Mouse (Mus musculus) B cell, adult 62 days (primary cell): ENCODE measurements around the gene Arid4a. TPM values are rescaled to one million over a fixed set of nuclear protein-coding genes. Genes with fewer than 3 reads are reported as not detected.

Source experiments
- total RNA-seq: library from RNA; stranded (reverse); gene quantifications from 4 replicates; pipeline ENCODE4 v1.2.4, GENCODE M21; 2023

Gene Arid4a
- total RNA-seq, result 72.6 to 77.4 TPM (median 73.5 TPM) in 4 replicates

GRCm38 (mm10) chr12:71015363-71016210 lies at the start of gene Arid4a:
Gene Arid4a, plus strand, starts transcription at chr12:71015990.

GRCm38 (mm10) chr12:70974441-70975266 lies 41.1 kb upstream of the Arid4a start, which contains the start of gene Psma3:
Gene Psma3, plus strand, starts transcription at chr12:70974621.

GRCm38 (mm10) chr12:71111331-71111730 lies 95.5 kb downstream of the Arid4a start, which contains the start of gene Tomm20l:
Gene Tomm20l, plus strand, starts transcription at chr12:71111428.

GRCm38 (mm10) chr12:71136130-71136973 lies 120.6 kb downstream of the Arid4a start, which contains the start of the genes Timm9 and 2700049A03Rik:
Gene Timm9, minus strand, starts transcription at chr12:71136684.
Gene 2700049A03Rik, plus strand, starts transcription at chr12:71136848.

Other genes with a start within 250 kb of the Arid4a start
- gene Frmd6, start 190.5 kb upstream of the Arid4a start, total RNA-seq, result 6.9 to 9.0 TPM (median 8.1 TPM) in 4 replicates
- gene Actr10, start 78.1 kb upstream of the Arid4a start, total RNA-seq, result 97.7 to 108 TPM (median 101 TPM) in 4 replicates
- 172 to 207 TPM (median 201 TPM) in 4 replicates for gene Psma3, start 41.4 kb upstream of the Arid4a start, total RNA-seq
- not detected in 4 replicates for gene Tomm20l, start 95.4 kb downstream of the Arid4a start, total RNA-seq
- gene Timm9, start 120.7 kb downstream of the Arid4a start, total RNA-seq, result 27.1 to 35.3 TPM (median 31.6 TPM) in 4 replicates
- 10.5 to 12.6 TPM (median 11.9 TPM) in 4 replicates for gene 2700049A03Rik, start 120.9 kb downstream of the Arid4a start, total RNA-seq